ENCODE assay signal across 8 mouse cellular contexts in genomic region chr2:158666071-158666800, GRCm38 (mm10). TPM values are rescaled to one million over a fixed set of nuclear protein-coding genes. Genes with fewer than 3 reads are reported as not detected.
DNase-seq lines count a peak whose midpoint lies in the region; ATAC-seq lines count a peak whose summit lies in the region.

No protein-coding gene starts in this region.

- peaks cover 44% of the 10 kb centered on the region for H3K4me1 ChIP-seq in heart, embryonic 10.5 days
- peaks cover 23% of the 10 kb centered on the region for H3K4me1 ChIP-seq in midbrain, embryonic 16.5 days (ENCODE audit: control insufficient read depth, insufficient read depth, low read length)

- peak overlapping the region; percentile 75; the same call in 1 of the 2 replicates for H3K4me3 ChIP-seq in heart, embryonic 10.5 days
- no peak overlapping the region for H3K4me3 ChIP-seq in midbrain, embryonic 16.5 days (ENCODE audit: low read depth, low read length)

- no peak overlapping the region; the same call in 1 of the 2 replicates for H3K9ac ChIP-seq in midbrain, embryonic 16.5 days (ENCODE audit: low read depth, low read length)

- no peak for DNase-seq in heart, embryonic 10.5 days (ENCODE audit: low spot score)
- no peak for DNase-seq in heart, adult 9 months (ENCODE audit: low spot score in 2 of 2)
- peak; percentile 40 for DNase-seq in ZHBTc4 (ENCODE audit: low read depth, low spot score)
- DNase-seq in induced T-regulatory cell, adult 2 months (ENCODE audit: low read depth), result peak; percentile 92
- DNase-seq in layer of hippocampus, postnatal 36 days, result no peak
- DNase-seq in urinary bladder, postnatal 36 days (ENCODE audit: low spot score in 2 of 2), result no peak
- DNase-seq in kidney, postnatal 25 days, result no peak

- 31% methylated on average over 13 of the region's 13 CpGs for WGBS in heart, embryonic 10.5 days
- WGBS in midbrain, embryonic 16.5 days, result 33% methylated on average over 13 of the region's 13 CpGs

- H3K9me3 ChIP-seq in heart, embryonic 10.5 days, result no peaks in the 10 kb centered on the region
- no peaks in the 10 kb centered on the region for H3K9me3 ChIP-seq in midbrain, embryonic 16.5 days (replicated peaks; ENCODE audit: control insufficient read depth, low read length, poor library complexity, severe bottlenecking)

- H3K27me3 ChIP-seq in heart, embryonic 10.5 days (ENCODE audit: insufficient read depth, poor library complexity, severe bottlenecking), result peaks cover 69% of the 10 kb centered on the region
- no peaks in the 10 kb centered on the region for H3K27me3 ChIP-seq in midbrain, embryonic 16.5 days (ENCODE audit: control insufficient read depth, insufficient read depth, low read depth, low read length)

- H3K4me2 ChIP-seq in midbrain, embryonic 16.5 days (ENCODE audit: low read length), result peak overlapping the region; percentile 87; the same call in 1 of the 2 replicates

- H3K36me3 ChIP-seq in heart, embryonic 10.5 days, result no peaks in the 10 kb centered on the region
- H3K36me3 ChIP-seq in midbrain, embryonic 16.5 days (ENCODE audit: control insufficient read depth, insufficient read depth, low read length), result no peaks in the 10 kb centered on the region

- 0 out of 2 replicates have a peak, but pooled peaks have one; percentile 3 for ATAC-seq in midbrain, embryonic 16.5 days

- H3K27ac ChIP-seq in heart, embryonic 10.5 days, result no peak overlapping the region
- H3K27ac ChIP-seq in midbrain, embryonic 16.5 days (ENCODE audit: low read length), result no peak overlapping the region

RNA-seq across cellular contexts. Expression of gene Ppp1r16b, which starts 1.0 kb away (rescaled TPM):
- 4.1 and 4.7 TPM in 2 replicates for polyA plus RNA-seq in heart, embryonic 10.5 days (2016; fragmentation: Nextera tagmentation; extraction: Ambion mirVana)
- polyA plus RNA-seq in midbrain, embryonic 16.5 days (2015; fragmentation: Nextera tagmentation; extraction: Ambion mirVana), result 22.0 and 27.7 TPM in 2 replicates
- total RNA-seq in layer of hippocampus, postnatal 36 days (2021), result 100 to 1,000 TPM; 135 to 156 TPM

RNA-seq across cellular contexts. Expression of gene Actr5, which starts 41.5 kb away (rescaled TPM):
- 8.5 and 12.7 TPM in 2 replicates for polyA plus RNA-seq in heart, embryonic 10.5 days (2016; fragmentation: Nextera tagmentation; extraction: Ambion mirVana)
- 8.9 and 9.5 TPM in 2 replicates for polyA plus RNA-seq in midbrain, embryonic 16.5 days (2015; fragmentation: Nextera tagmentation; extraction: Ambion mirVana)
- 10 to 100 TPM in 1 of 2 experiments, 1 to 10 TPM in 1; 9.9 to 13.1 TPM for total RNA-seq in layer of hippocampus, postnatal 36 days (2021)

RNA-seq across cellular contexts. Expression of gene Slc32a1, which starts 55.7 kb away (rescaled TPM):
- polyA plus RNA-seq in heart, embryonic 10.5 days (2016; fragmentation: Nextera tagmentation; extraction: Ambion mirVana), result not detected in 2 replicates
- polyA plus RNA-seq in midbrain, embryonic 16.5 days (2015; fragmentation: Nextera tagmentation; extraction: Ambion mirVana), result 8.2 and 8.6 TPM in 2 replicates
- total RNA-seq in layer of hippocampus, postnatal 36 days (2021), result 10 to 100 TPM; 65.9 to 69.9 TPM

Comparison
In these comparisons a context has a peak if more than half of its experiments do, and no peak if none do; other contexts are left out.
1. DNase-seq: peak in ZHBTc4 (single experiment) and induced T-regulatory cell, adult 2 months (single experiment); none in heart, embryonic 10.5 days (single experiment), heart, adult 9 months (0 of 2), layer of hippocampus, postnatal 36 days (0 of 2), urinary bladder, postnatal 36 days (0 of 2) and kidney, postnatal 25 days (0 of 2).